ENCODE assay signal across 26 mouse cellular contexts in genomic region chr11:117426651-117427050, GRCm38 (mm10). TPM values are rescaled to one million over a fixed set of nuclear protein-coding genes. Genes with fewer than 3 reads are reported as not detected.
DNase-seq lines count a peak whose midpoint lies in the region; ATAC-seq and TF ChIP-seq lines count a peak whose summit lies in the region.
"Had no signal": no experiment of that assay in that cellular context is flagged by ENCODE, and none has a peak within 500 bp of the region (broad histone marks: within the 10 kb centered on the region; RNA-seq: fewer than 3 reads in every experiment).

No protein-coding gene starts in this region.

- peaks cover 24 to 62% of the 10 kb centered on the region in 2 experiments for H3K4me1 ChIP-seq in CH12.LX (ENCODE audit: control insufficient read depth in 1 of 2, insufficient read depth in 2 of 2)
- peaks cover 37% of the 10 kb centered on the region for H3K4me1 ChIP-seq in limb, embryonic 10.5 days
- H3K4me1 ChIP-seq in midbrain, embryonic 16.5 days (ENCODE audit: control insufficient read depth, insufficient read depth, low read length), result peaks cover 15% of the 10 kb centered on the region

- peaks cover 0 to 1% of the 10 kb centered on the region in 2 experiments for H3K36me3 ChIP-seq in CH12.LX (replicated peaks in 1 of 2; ENCODE audit: control insufficient read depth in 1 of 2, insufficient read depth in 1 of 2, low read length in 1 of 2)
- H3K36me3 ChIP-seq in limb, embryonic 10.5 days, result no peaks in the 10 kb centered on the region
- H3K36me3 ChIP-seq in midbrain, embryonic 16.5 days (ENCODE audit: control insufficient read depth, insufficient read depth, low read length), result no peaks in the 10 kb centered on the region
- H3K36me3 ChIP-seq: embryonic facial prominence, embryonic 13.5 days; embryonic facial prominence, embryonic 15.5 days; forebrain, embryonic 10.5 days; forebrain, embryonic 12.5 days; G1E had no signal

- no peak overlapping the region for H3K4me2 ChIP-seq in CH12.LX (ENCODE audit: insufficient read depth, low read depth, poor library complexity, severe bottlenecking)
- no peak overlapping the region for H3K4me2 ChIP-seq in midbrain, embryonic 16.5 days (ENCODE audit: low read length)
- H3K4me2 ChIP-seq: embryonic facial prominence, embryonic 15.5 days; forebrain, embryonic 12.5 days had no signal

- H3K79me2 ChIP-seq in CH12.LX (replicated peaks; ENCODE audit: control insufficient read depth, extremely low read depth, insufficient read depth, poor library complexity, severe bottlenecking), result no peaks in the 10 kb centered on the region

- no peak for TF ChIP-seq EP300 in CH12.LX (IDR thresholded peaks at IDR 0.05; ENCODE audit: low read length)

- peak; percentile 93 for DNase-seq in heart, adult 11 months
- DNase-seq in heart, postnatal 10 days, result no peak
- DNase-seq in CH12.LX (ENCODE audit: extremely low read depth), result no peak
- no peak for DNase-seq in limb, embryonic 10.5 days (ENCODE audit: low spot score)
- DNase-seq: adrenal gland, adult 8-10 months; adrenal gland, postnatal 14 days; adrenal gland, postnatal 36 days; B cell, adult 2 months; cerebellum, adult 11-12 months; cerebellum, adult 2 months; cerebellum, adult 9-11 months; cerebellum, postnatal 14 days; cerebellum, postnatal 36 days had no signal

- no peak overlapping the region for H3K27ac ChIP-seq in CH12.LX (ENCODE audit: insufficient read depth, low read depth)
- H3K27ac ChIP-seq in limb, embryonic 10.5 days, result peak overlapping the region; percentile 53
- H3K27ac ChIP-seq in midbrain, embryonic 16.5 days (ENCODE audit: low read length), result no peak overlapping the region
- H3K27ac ChIP-seq: forebrain, embryonic 12.5 days had no signal

- in situ Hi-C loops in CH12.LX (cut with MboI; ENCODE audit: low pct_ligation_motif_present, low pct_unique_long_range_greater_than_20kb, low sequenced_read_pairs), result loop anchor here (5.0 kb wide), 1 partner anchor 51 kb away; no protein-coding TSS in a partner anchor

- TF ChIP-seq POLR2A in CH12.LX (IDR thresholded peaks at IDR 0.05; ENCODE audit: low read depth, low read length), result no peak

- no peaks in the 10 kb centered on the region for H3K27me3 ChIP-seq in CH12.LX (replicated peaks)
- peaks cover 66% of the 10 kb centered on the region for H3K27me3 ChIP-seq in limb, embryonic 10.5 days (ENCODE audit: low read depth, poor library complexity, severe bottlenecking)
- no peaks in the 10 kb centered on the region; the same call in 1 of the 2 replicates for H3K27me3 ChIP-seq in midbrain, embryonic 16.5 days (ENCODE audit: control insufficient read depth, insufficient read depth, low read depth, low read length)
- H3K27me3 ChIP-seq: embryonic facial prominence, embryonic 13.5 days; embryonic facial prominence, embryonic 15.5 days; Patski had no signal

- ATAC-seq in midbrain, embryonic 16.5 days, result no peak
- ATAC-seq: activated CD4-positive, CD25-positive, alpha-beta regulatory T cell, adult 4 months; CD4-positive, CD25-positive, alpha-beta regulatory T cell, adult 4 months; forebrain, embryonic 16.5 days; Patski had no signal

- intact Hi-C loops in heart, postnatal 10 days (cut with DNase I), result no loop called here

- no peak overlapping the region for H3K9ac ChIP-seq in CH12.LX (ENCODE audit: insufficient read depth, low read depth)
- H3K9ac ChIP-seq in midbrain, embryonic 16.5 days (ENCODE audit: low read depth, low read length), result no peak overlapping the region
- H3K9ac ChIP-seq: embryonic facial prominence, embryonic 15.5 days; forebrain, embryonic 12.5 days had no signal

- TF ChIP-seq CTCF in CH12.LX (conservative IDR thresholded peaks at IDR 0.05 in 1 of 2, IDR thresholded peaks at IDR 0.05 in 1 of 2; ENCODE audit: low read depth in 2 of 2, low read length in 2 of 2), result no peak

- peak overlapping the region in 2 of 3 experiments; percentile 33 to 36 for H3K4me3 ChIP-seq in CH12.LX (replicated peaks in 1 of 3; ENCODE audit: low read depth in 2 of 3, low read length in 2 of 3, poor library complexity in 1 of 3)
- no peak overlapping the region for H3K4me3 ChIP-seq in limb, embryonic 10.5 days
- no peak overlapping the region for H3K4me3 ChIP-seq in midbrain, embryonic 16.5 days (ENCODE audit: low read depth, low read length)
- H3K4me3 ChIP-seq: embryonic facial prominence, embryonic 13.5 days; embryonic facial prominence, embryonic 15.5 days; erythroblast, embryonic 14.5 days; forebrain, embryonic 10.5 days; forebrain, embryonic 12.5 days had no signal

- peaks cover 5% of the 10 kb centered on the region for H3K9me3 ChIP-seq in CH12.LX (replicated peaks; ENCODE audit: low read length)
- no peaks in the 10 kb centered on the region for H3K9me3 ChIP-seq in limb, embryonic 10.5 days (replicated peaks)
- no peaks in the 10 kb centered on the region for H3K9me3 ChIP-seq in midbrain, embryonic 16.5 days (replicated peaks; ENCODE audit: control insufficient read depth, low read length, poor library complexity, severe bottlenecking)
- H3K9me3 ChIP-seq: embryonic facial prominence, embryonic 13.5 days; embryonic facial prominence, embryonic 15.5 days; forebrain, embryonic 10.5 days; forebrain, embryonic 12.5 days; G1E had no signal

- no peak for TF ChIP-seq RAD21 in CH12.LX (IDR thresholded peaks at IDR 0.05; ENCODE audit: low read depth, low read length)

- 86% methylated on average over 4 of the region's 4 CpGs for WGBS in limb, embryonic 10.5 days
- WGBS in midbrain, embryonic 16.5 days, result 84% methylated on average over 4 of the region's 4 CpGs

- dilution Hi-C loops in CH12.LX (cut with MboI; ENCODE audit: extremely low pct_ligation_motif_present, extremely low pct_unique_long_range_greater_than_20kb, low sequenced_read_pairs), result no loop called here

TF ChIP-seq in CH12.LX, 34 proteins besides CTCF, POLR2A, EP300 and RAD21:
- TF ChIP-seq USF2 (conservative IDR thresholded peaks at IDR 0.05; ENCODE audit: low read depth, low read length) (no peak), PAX5 (IDR thresholded peaks at IDR 0.05; ENCODE audit: low read length) (no peak), SIN3A (IDR thresholded peaks at IDR 0.05; ENCODE audit: low read length) (no peak), UBTF (IDR thresholded peaks at IDR 0.05; ENCODE audit: low read depth, low read length) (no peak), POLR2AphosphoS2 (IDR thresholded peaks at IDR 0.05; ENCODE audit: low read depth, low read length) (no peak), ZC3H11A (IDR thresholded peaks at IDR 0.05; ENCODE audit: low read depth, low read length) (no peak), MEF2A (IDR thresholded peaks at IDR 0.05; ENCODE audit: borderline replicate concordance, low read depth, low read length) (no peak), JUN (IDR thresholded peaks at IDR 0.05; ENCODE audit: insufficient read depth, low read depth, low read length) (no peak), MAZ (IDR thresholded peaks at IDR 0.05; ENCODE audit: low read depth, low read length) (no peak), USF1 (IDR thresholded peaks at IDR 0.05; ENCODE audit: low read depth, low read length) (no peak), MXI1 (IDR thresholded peaks at IDR 0.05; ENCODE audit: low read depth, low read length) (no peak)

RNA-seq across cellular contexts. Expression of gene Gm11733, which starts 57.5 kb away (rescaled TPM):
- not detected for total RNA-seq in heart, postnatal 10 days (2021)
- total RNA-seq in CH12.LX (2012; rRNA removed) (0.08 TPM in 1 of 2 replicates, not detected in the other), CH12.LX (2014; rRNA removed) (0.12 TPM in 1 of 2 replicates, not detected in the other)
- 0.10 TPM in 1 of 2 replicates, not detected in the other for polyA plus RNA-seq in CH12.LX (2012; ENCODE audit: insufficient read length, low read depth)
- polyA plus RNA-seq in limb, embryonic 10.5 days (2016; fragmentation: Nextera tagmentation; extraction: Ambion mirVana), result not detected in 2 replicates
- polyA plus RNA-seq in midbrain, embryonic 16.5 days (2015; fragmentation: Nextera tagmentation; extraction: Ambion mirVana), result not detected in 2 replicates
- total RNA-seq: adrenal gland, adult 18-20 months; adrenal gland, adult 8-10 months; adrenal gland, postnatal 14 days; adrenal gland, postnatal 36 days; common myeloid progenitor, adult 5-6 weeks had no signal
- polyA plus RNA-seq: CD4-positive, CD25-positive, alpha-beta regulatory T cell, adult 4 months; embryonic facial prominence, embryonic 13.5 days; embryonic facial prominence, embryonic 15.5 days; erythroblast, embryonic 14.5 days; forebrain, embryonic 10.5 days; forebrain, embryonic 16.5 days; G1E had no signal

Comparison
In these comparisons a context has a peak if more than half of its experiments do, and no peak if none do; other contexts are left out.
1. H3K4me3 ChIP-seq: peak in CH12.LX (2 of 3); none in limb, embryonic 10.5 days (single experiment) and midbrain, embryonic 16.5 days (single experiment).